Mouse (Mus musculus) kidney, postnatal 0 days (tissue): Measurements from ENCODE around the gene Mmd. TPM values are rescaled to one million over a fixed set of nuclear protein-coding genes. Genes with fewer than 3 reads are reported as not detected.

Experiments
- ATAC-seq: fragments of 200-750 bp; cut with Nextera tagmentation; replicated peaks from 2 replicates; pipeline ENCODE4 v1.8.0; 2017; ENCODE audit warnings: low read depth, moderate number of reproducible peaks, moderate TSS enrichment, moderate library complexity; ENCODE audit not compliant: low FRiP score
- DNase-seq: peaks from one replicate; pipeline ENCODE4 v3.0.0-alpha.2; 2016; ENCODE audit warnings: low spot score
- H3K27ac ChIP-seq: fragments of 300-500 bp; sonication (generic); 2 replicates; pipeline ENCODE4 v1.5.1; 2014; ENCODE audit warnings: mild to moderate bottlenecking
- H3K27me3 ChIP-seq: fragments of 300-500 bp; sonication (generic); 2 replicates; pipeline ENCODE4 v1.6.1; 2014; ENCODE audit warnings: low read length, mixed read lengths; ENCODE audit not compliant: insufficient read depth
- H3K36me3 ChIP-seq: fragments of 300-500 bp; sonication (generic); 2 replicates; pipeline ENCODE4 v1.6.1; 2014; ENCODE audit warnings: low read length, mixed read lengths; ENCODE audit not compliant: insufficient read depth
- H3K4me1 ChIP-seq: fragments of 300-500 bp; sonication (generic); replicated peaks from 2 replicates; pipeline ENCODE4 v1.6.1; 2014; ENCODE audit warnings: antibody characterized with exemption, low read length, mixed read lengths; ENCODE audit not compliant: insufficient read depth
- H3K4me2 ChIP-seq: fragments of 300-500 bp; sonication (generic); 2 replicates; pipeline ENCODE4 v1.6.1; 2014; ENCODE audit warnings: mild to moderate bottlenecking, low read length, moderate library complexity, mixed read lengths
- H3K4me3 ChIP-seq: fragments of 300-500 bp; sonication (generic); replicated peaks from 2 replicates; pipeline ENCODE4 v1.5.1; 2014; ENCODE audit warnings: low read depth, low read length
- H3K9ac ChIP-seq: fragments of 300-500 bp; sonication (generic); 2 replicates; pipeline ENCODE4 v1.6.1; 2014; ENCODE audit warnings: low read depth, low read length
- H3K9me3 ChIP-seq: fragments of 300-500 bp; sonication (generic); replicated peaks from 2 replicates; pipeline ENCODE4 v1.6.1; 2016; ENCODE audit warnings: low read length, inconsistent platforms, mixed read lengths
- CTCF ChIP-seq: IDR thresholded peaks from 2 replicates; pipeline ENCODE4 v1.5.1; 2016; ENCODE audit warnings: antibody characterized with exemption, low read depth, mild to moderate bottlenecking, moderate library complexity
- WGBS: fragments of 180-500 bp; shearing (Covaris S2); extraction: QIAGEN DNeasy Blood & Tissue Kit; methylation state at CpG from one replicate; pipeline ENCODE4 v1.1.7; 2014; 5-methylcytosine and 5-hydroxymethylcytosine counted together
- polyA plus RNA-seq: library from polyadenylated mRNA; unstranded; fragments of >200 nt; fragmentation: Nextera tagmentation; extraction: Ambion mirVana; gene quantifications from 2 replicates; pipeline ENCODE4 v1.2.1, GENCODE M21; 2015

Mmd gene
- polyA plus RNA-seq, 1 experiment from 2014 or later, result 29.8 TPM

DNA sequence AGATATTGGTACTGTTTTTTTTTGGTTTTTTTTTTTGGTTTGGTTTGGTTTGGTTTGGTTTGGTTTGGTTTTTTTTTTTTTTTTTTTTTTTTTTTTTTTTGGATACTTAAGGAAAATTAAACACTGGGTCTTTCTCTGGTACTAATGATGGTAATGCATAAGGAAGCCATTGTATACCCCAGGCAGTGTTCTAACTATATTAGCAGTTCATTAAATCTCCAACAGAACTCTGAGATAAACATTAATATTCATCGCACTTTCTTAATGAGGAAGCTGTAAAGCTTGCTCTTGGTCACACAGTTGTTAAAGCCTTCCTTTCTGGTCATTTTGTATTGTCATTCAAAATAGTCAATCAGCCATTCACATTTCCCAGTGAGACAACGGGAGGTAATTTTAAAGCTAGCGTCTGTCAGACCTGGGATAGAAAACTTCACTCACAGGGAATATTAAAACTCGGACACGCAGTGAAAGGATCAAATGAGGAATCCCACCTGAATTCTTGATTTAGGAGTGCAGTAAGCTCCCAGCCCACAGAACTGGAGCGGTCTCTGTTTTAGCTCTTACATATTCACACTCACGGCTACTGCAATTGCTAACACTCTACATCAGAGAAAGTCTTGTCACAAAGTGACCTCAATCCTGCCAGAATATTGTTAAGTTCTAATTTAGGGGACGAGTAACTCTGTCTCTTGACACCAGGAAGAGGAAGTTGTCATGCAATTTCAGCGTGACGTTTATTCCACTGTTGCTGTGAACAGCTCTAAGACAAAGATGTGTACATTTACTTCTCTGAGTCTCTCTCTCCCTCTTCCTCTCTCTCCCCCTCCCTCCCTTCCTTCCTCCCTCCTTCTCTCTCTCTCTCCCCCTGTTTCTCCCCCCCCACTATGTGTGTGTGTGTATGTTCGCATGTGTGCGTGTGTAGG, 22.0 kb upstream of the Mmd start:
- H3K27ac ChIP-seq, result no peak overlapping the region
- DNase-seq (no peak), ATAC-seq (no peak)
- H3K4me1 ChIP-seq, result 0 out of 2 replicates have a peak, but pooled peaks cover 5% of the 10 kb centered on the region
- H3K4me2 ChIP-seq, result no peak overlapping the region
- H3K27me3 ChIP-seq, result no peaks in the 10 kb centered on the region
- no peak overlapping the region for H3K9ac ChIP-seq
- H3K36me3 ChIP-seq, result no peaks in the 10 kb centered on the region
- no peaks in the 10 kb centered on the region for H3K9me3 ChIP-seq
- no peak overlapping the region for H3K4me3 ChIP-seq
- WGBS, result 61% methylated on average over 12 of the region's 12 CpGs
- no peak for TF ChIP-seq CTCF

GRCm38 (mm10) chr11:90228251-90228949, 20.9 kb upstream of the Mmd start:
- WGBS, result 87% methylated on average over 9 of the region's 9 CpGs
- no peaks in the 10 kb centered on the region for H3K27me3 ChIP-seq
- H3K4me3 ChIP-seq, result no peak overlapping the region
- DNase-seq, result no peak
- no peaks in the 10 kb centered on the region for H3K9me3 ChIP-seq
- no peak overlapping the region for H3K27ac ChIP-seq
- no peak overlapping the region for H3K9ac ChIP-seq
- no peak for TF ChIP-seq CTCF
- no peaks in the 10 kb centered on the region for H3K36me3 ChIP-seq
- no peak for ATAC-seq
- H3K4me2 ChIP-seq, result no peak overlapping the region
- H3K4me1 ChIP-seq, result peaks cover 5% of the 10 kb centered on the region; the same call in 1 of the 2 replicates

DNA sequence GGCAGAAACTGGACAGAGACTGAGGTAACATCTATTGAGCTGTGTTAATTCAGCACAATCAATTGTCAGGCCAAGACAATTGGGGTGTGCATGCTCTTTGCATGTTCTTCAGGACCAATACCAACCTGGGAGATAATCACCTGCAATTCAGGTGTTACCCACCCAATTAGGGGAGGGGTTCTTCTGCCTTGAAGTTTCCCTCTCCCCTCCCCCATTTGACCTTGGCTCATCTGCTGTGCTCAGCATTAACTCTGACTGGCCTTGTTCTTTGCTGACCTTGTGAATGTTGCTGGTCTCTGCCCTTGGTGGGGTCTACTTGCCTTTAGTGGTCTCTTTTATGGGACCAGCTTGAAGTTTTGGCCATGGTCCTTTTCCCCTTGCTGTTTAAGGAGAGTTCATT, 19.5 kb upstream of the Mmd start:
- no peaks in the 10 kb centered on the region for H3K27me3 ChIP-seq
- H3K9ac ChIP-seq, result no peak overlapping the region
- ATAC-seq (no peak), DNase-seq (no peak)
- H3K4me1 ChIP-seq, result peaks cover 5% of the 10 kb centered on the region; the same call in 1 of the 2 replicates
- H3K27ac ChIP-seq, result peak overlapping the region; percentile 37; the same call in 1 of the 2 replicates
- H3K4me3 ChIP-seq, result no peak overlapping the region
- no peaks in the 10 kb centered on the region for H3K9me3 ChIP-seq
- no peak overlapping the region for H3K4me2 ChIP-seq
- H3K36me3 ChIP-seq, result no peaks in the 10 kb centered on the region
- TF ChIP-seq CTCF, result no peak

DNA sequence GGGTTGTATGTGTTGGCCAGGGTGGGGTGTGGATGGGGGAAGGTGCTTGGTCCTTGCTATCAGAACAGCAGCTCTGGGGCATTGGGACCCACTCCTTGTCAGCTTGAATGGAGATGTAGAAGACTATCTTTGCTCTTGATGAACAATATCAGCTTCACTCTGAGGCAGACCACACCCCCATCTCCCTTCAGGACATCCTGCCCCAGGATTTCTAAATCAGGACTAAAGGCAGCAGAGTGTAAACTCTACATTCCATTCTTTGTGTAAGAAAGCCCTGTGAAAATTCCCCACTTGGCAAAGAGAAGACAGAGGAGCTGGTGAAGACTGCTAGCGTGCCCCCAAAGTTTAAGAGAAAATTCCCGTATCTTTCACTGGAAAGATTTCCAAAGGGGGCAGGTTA, 18.6 kb upstream of the Mmd start:
- DNase-seq (peak; percentile 51), ATAC-seq (no peak)
- H3K9me3 ChIP-seq, result no peaks in the 10 kb centered on the region
- H3K27me3 ChIP-seq, result no peaks in the 10 kb centered on the region
- H3K9ac ChIP-seq, result no peak overlapping the region
- H3K27ac ChIP-seq, result peak overlapping the region; percentile 37; the same call in 1 of the 2 replicates
- H3K4me2 ChIP-seq, result no peak overlapping the region
- 72% methylated on average over 2 of the region's 2 CpGs for WGBS
- no peaks in the 10 kb centered on the region for H3K36me3 ChIP-seq
- no peak overlapping the region for H3K4me3 ChIP-seq
- peaks cover 5% of the 10 kb centered on the region; the same call in 1 of the 2 replicates for H3K4me1 ChIP-seq
- no peak for TF ChIP-seq CTCF

GRCm38 (mm10) chr11:90231631-90232030, 17.6 kb upstream of the Mmd start:
- peak; percentile 52 for DNase-seq

GRCm38 (mm10) chr11:90232685-90233084, 16.6 kb upstream of the Mmd start:
- Histone ChIP-seq H3K27ac (peak overlapping the region; percentile 75), H3K4me2 (no peak overlapping the region), H3K9ac (no peak overlapping the region), H3K27me3 (no peaks in the 10 kb centered on the region), H3K4me3 (no peak overlapping the region), H3K9me3 (no peaks in the 10 kb centered on the region), H3K36me3 (no peaks in the 10 kb centered on the region), H3K4me1 (peaks cover 5% of the 10 kb centered on the region; the same call in 1 of the 2 replicates)
- no peak for TF ChIP-seq CTCF
- ATAC-seq, result no peak
- peak; percentile 76 for DNase-seq
- 14% methylated on average over 4 of the region's 4 CpGs for WGBS

More at GRCm38 (mm10) chr11:90231631-90232030, 17.6 kb upstream of the Mmd start:
- no peak overlapping the region for H3K4me3 ChIP-seq
- H3K4me2 ChIP-seq, result no peak overlapping the region
- peaks cover 5% of the 10 kb centered on the region; the same call in 1 of the 2 replicates for H3K4me1 ChIP-seq
- H3K9me3 ChIP-seq, result no peaks in the 10 kb centered on the region
- 0 out of 2 replicates have a peak overlapping the region, but pooled peaks have one; percentile 10 for H3K27ac ChIP-seq
- no peaks in the 10 kb centered on the region for H3K27me3 ChIP-seq
- no peak for TF ChIP-seq CTCF
- WGBS, result 41% methylated on average over 2 of the region's 2 CpGs
- H3K9ac ChIP-seq, result no peak overlapping the region
- no peak for ATAC-seq
- H3K36me3 ChIP-seq, result no peaks in the 10 kb centered on the region
